Mouse (Mus musculus): ENCODE data around the gene Plcxd2.

Gene Plcxd2

GRCm38 (mm10) chr16:45990901-45991676, 18.9 kb downstream of the Plcxd2 start:
- no peak for DNase-seq (ENCODE audit: low read depth, low spot score)

DNA sequence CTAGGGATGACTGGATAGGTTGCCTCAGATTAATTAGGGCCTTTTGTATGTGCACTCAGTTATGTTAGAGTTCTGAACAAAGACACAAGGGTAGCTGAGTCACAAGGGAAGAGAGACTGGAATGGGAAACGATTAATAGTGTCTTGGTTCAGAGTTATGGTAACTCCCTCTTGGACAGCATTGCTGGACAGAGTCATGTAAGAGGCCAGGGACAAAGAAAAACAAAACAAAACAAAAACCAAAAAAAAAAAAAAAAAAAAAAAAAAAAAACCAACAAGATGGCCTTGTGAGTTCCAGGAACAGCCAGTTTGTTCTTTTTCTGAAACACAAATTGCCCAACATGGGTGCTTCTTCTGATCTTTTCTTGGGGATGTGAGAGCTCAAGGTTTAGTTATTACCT, 23.8 kb downstream of the Plcxd2 start:
- DNase-seq (ENCODE audit: low read depth, low spot score) = no peak

DNA sequence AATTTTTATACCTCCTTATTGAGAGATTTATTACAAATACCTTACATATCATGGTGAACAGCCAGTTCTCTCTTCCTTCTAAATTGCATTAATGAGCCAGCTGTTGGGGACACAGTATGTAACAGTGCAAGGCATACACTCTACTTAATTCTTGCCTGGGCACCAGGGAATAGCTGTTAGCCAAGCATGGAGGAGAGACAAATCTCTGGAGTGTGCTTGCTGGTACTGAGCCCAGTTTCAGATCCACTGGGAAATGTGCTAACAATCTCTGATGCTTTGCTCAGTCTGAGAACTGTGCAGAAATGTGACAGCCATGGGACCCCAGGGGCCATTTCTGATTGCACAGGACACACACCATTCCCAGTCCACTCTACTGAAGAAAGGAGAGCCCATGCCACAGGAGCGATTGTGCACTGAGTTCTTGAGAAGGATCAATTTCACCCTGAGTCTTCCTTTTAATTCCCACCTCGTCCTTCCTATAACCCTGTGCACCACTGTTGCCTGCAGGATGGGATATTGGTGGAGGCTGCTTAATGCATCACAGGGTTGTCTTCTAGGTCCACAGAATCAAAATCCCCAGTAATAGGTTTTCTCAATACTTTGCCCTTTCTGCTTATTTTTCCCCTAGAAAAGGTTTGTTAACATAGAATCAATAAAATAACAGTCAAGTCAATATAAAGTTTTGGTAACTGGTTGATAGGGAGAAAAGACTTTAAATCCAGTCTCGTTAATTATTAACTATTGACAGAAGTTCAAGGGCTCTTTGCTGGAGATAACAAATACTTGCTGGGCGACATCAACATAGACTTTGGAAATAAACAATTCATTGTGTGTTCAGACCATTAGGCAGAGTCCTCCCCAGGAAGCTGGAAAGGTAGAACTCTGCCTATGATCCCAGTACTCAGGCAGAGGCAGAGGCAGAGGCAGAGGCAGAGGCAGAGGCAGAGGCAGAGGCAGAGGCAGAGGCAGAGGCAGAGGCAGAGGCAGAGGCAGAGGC, 25.1 kb downstream of the Plcxd2 start:
- DNase-seq (ENCODE audit: low read depth, low spot score) = no peak

GRCm38 (mm10) chr16:45976251-45976650, 33.8 kb downstream of the Plcxd2 start:
- no peak for DNase-seq (ENCODE audit: low read depth, low spot score)

DNA sequence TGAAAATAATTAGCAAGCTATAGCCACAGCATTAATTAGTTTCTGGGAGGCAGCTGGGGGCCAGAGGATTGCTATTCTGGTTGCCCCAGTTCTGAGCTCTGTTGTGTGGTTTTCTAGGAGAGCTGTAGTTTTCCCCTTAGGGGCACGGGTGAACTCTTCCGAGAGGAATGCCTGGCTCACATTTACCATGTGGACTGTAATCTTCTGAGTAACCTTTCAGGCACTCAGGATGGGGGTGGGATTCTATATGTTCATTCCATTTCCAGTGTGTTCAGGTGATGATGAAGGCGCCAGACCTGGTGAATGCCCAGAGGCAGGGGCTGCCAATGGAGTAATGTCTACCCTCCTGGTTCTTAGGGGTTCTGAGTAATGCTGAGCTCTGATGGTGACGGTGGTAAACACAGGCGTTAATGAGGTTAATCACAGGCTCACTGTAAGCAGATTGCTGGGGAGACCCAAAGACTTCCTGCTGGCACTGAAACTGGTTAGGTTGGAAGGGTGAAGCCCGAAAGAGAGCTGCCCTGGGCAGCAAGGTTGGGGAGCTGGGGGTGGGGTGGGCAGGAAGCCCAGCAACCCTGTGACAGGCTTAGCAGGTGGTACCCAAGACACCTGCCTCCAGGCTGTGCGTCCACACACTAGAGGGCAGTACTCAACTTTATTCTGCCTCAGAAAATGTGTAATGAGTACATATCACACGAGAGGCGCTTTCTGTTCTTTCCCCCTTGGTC, 35.9 kb downstream of the Plcxd2 start:
- DNase-seq (ENCODE audit: low read depth, low spot score) = no peak

- no peak for DNase-seq (ENCODE audit: low read depth, low spot score)
Measured at GRCm38 (mm10) chr16:45970187-45970586, 39.8 kb downstream of the Plcxd2 start.

DNA sequence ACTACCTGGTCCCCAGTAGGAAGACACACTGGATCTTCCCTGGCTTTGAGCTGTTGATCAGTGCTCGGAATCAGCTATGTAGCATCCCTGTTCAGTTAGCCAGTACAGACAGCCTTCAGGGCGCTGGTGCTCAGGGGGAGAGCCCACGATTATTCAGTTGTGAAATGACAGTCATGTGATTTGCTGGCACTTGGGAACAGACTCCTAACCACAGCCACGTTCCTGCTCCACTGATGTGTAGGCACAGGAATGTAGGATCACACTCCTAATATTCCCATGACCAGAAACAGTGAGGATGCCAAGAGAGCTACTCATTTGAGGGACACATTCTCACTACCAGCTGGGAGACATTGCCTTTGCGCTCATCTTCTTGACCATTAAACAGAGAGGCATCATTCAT, 41.3 kb downstream of the Plcxd2 start:
- no peak for DNase-seq (ENCODE audit: low read depth, low spot score)

- DNase-seq (ENCODE audit: low read depth, low spot score) = peak; percentile 28
Measured at GRCm38 (mm10) chr16:45967471-45967870, 42.5 kb downstream of the Plcxd2 start.

DNA sequence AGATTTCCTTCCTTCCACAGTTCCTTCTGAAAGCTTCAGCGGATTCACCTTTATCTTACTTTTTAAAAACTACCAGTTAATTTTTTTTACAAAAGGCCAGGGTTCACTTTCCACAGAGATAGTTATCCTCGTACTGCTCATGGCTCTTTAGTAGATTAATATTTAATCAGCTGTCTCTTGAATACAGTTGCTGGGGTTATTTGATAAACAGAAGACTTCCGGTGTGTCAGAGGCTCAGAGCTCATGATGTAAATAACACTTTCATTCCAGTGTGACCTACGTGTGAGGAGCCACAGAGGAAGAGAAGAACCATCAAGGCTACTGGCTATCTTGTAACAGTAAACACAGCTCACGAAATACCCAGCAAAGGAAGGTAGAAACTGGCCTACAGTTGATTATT, 43.4 kb downstream of the Plcxd2 start:
- no peak for DNase-seq (ENCODE audit: low read depth, low spot score)

- DNase-seq (ENCODE audit: low read depth, low spot score) = no peak
Measured at GRCm38 (mm10) chr16:45964777-45965176, 45.2 kb downstream of the Plcxd2 start.

GRCm38 (mm10) chr16:45963837-45964236, 46.2 kb downstream of the Plcxd2 start:
- no peak for DNase-seq (ENCODE audit: low read depth, low spot score)

DNA sequence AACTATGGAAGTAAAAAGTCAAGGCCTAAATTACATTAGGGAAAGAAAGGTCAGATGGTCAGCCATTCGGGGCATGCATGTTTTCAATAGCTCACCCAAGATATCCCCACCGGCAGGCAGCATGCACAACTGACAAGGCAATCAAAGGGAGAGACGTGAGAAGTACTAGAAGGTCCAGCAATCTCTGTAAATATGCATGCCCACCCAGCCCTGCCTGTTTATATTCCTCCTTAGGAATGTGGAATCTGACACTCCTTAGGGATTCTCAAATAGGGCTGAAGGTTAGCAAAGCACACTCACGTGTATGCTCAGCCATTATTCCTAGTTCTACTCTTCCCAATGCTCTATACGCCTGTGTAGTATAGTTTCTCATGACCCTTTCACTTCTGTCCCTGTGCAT, 46.9 kb downstream of the Plcxd2 start:
- no peak for DNase-seq (ENCODE audit: low read depth, low spot score)

- DNase-seq (ENCODE audit: low read depth, low spot score) = no peak
Measured at GRCm38 (mm10) chr16:45960978-45961377, 49.0 kb downstream of the Plcxd2 start.

GRCm38 (mm10) chr16:45956390-45956950, 53.5 kb downstream of the Plcxd2 start:
- no peak for DNase-seq (ENCODE audit: low read depth, low spot score)

DNA sequence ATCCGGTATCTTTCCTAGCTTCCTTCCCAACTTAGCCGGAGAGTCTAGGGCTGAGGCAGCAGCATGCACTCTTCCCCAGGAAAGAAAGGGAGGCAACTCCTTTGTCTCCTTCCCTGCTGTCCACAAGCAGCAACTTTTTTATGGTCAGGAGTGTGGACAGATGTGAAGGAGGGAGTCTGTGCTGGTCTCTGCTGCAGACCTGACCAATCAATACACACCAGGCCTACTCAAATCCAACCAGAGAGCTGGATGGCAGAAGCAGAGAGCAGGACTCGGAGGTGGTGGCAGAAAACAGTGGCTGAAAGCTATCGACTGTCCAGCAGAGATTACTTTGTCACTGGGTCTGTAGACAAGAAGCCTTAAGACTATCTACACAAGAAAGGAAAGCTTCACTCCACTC, 56.6 kb downstream of the Plcxd2 start, which contains the start of gene Phldb2:
Phldb2 (minus strand) TSS at position 205 of the 400 bp plus-strand sequence.
- no peak for DNase-seq (ENCODE audit: low read depth, low spot score)

GRCm38 (mm10) chr16:45952501-45952900, 57.5 kb downstream of the Plcxd2 start:
- no peak for DNase-seq (ENCODE audit: low read depth, low spot score)

DNA sequence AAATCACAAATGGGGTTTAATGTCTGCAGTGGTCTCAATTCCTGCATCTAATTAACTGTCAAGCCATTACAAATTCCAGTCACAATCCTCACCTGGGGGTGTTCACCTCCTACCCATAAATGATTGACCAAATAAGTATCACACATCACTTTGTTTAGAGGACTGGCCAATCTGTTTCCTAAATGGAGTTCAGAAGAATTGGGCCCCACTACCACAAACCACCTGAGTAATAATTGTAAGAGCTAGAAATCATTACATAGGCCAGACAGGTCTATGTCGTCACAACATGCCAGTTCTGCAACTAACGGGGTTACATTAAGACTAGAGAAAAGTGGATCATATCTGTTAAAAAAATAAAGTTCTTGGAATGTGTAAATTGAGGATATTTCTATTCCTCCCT, 58.0 kb downstream of the Plcxd2 start:
- no peak for DNase-seq (ENCODE audit: low read depth, low spot score)

GRCm38 (mm10) chr16:45946335-45946734, 63.7 kb downstream of the Plcxd2 start:
- no peak for DNase-seq (ENCODE audit: low read depth, low spot score)

DNA sequence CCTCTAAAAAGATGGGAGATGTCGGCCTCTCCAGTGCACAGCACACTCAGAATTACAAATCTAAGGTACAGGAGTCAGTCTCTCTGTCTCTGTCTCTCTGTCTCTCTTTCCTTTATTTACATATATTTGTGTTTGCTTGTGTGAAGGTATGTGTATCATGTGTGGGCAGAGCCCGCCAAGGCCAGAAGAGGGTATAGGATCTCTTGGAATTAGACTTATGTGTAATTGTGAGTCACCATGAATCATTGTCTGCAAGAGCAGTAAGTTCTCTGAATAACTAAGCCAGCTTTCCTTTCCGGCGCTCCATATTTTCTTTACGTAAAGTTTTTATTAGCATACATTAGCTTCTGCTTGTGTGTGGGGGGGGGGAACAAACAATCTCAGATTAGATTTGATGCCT, 64.4 kb downstream of the Plcxd2 start:
- DNase-seq (ENCODE audit: low read depth, low spot score) = no peak

DNA sequence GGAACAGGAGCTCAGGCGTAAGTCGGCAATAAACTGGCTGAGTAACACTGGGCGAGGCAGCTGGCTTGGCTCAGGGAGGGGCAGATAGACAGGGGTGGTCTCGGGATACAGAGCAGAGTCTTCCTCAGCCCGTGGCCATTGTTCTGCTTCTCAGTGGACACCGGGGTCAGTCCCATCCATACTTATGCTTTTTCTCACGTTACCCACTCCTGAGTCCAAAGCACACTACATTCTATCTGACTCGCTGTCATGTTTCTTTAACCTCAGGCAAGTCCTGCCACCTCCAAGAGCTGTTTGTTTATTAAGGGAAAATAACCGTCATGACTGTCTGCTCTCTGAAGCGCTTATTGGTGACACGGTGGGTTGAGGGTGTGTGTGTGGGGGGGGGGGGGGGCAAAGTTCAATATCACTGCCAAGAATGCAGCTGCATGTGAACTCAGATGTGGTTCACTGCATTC, 64.8 kb downstream of the Plcxd2 start:
- no peak for DNase-seq (ENCODE audit: low read depth, low spot score)

DNA sequence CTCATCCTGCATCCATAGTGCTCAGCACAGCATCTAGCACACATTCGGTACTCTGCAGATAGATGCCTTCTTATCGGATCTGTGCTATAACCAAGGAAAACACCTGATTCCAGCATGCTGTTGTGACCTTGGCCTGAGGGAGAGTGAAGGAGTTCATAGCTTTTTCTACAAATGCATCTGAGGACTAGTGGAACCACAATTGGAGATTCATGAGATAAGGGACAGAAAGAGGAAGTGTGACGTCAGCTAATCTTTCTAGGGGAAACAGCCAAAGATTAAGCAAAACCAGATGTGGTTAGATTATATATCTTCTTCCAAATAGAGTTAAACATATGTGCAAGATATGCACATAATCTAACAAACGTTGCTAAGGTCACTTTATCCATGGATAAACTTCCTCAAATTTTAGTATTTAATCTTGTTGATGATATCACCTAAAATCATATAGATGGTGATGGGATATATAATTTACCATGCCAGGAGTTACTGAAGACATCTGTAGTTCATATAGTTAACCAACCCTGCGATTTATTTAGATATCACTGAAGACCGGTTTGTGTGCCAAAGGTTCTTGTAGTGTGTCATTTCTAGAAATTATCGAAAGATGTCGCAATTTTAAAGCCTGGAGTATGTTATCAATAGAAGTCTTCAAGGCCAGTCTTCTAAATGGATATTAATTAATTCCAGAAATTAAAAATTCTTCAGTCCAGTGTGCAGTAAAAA, 67.7 kb downstream of the Plcxd2 start:
- DNase-seq (ENCODE audit: low read depth, low spot score) = no peak

All from WW6 (cell line).